Comparison of ENCODE assay signal across 29 mouse cellular contexts in the genomic region with DNA sequence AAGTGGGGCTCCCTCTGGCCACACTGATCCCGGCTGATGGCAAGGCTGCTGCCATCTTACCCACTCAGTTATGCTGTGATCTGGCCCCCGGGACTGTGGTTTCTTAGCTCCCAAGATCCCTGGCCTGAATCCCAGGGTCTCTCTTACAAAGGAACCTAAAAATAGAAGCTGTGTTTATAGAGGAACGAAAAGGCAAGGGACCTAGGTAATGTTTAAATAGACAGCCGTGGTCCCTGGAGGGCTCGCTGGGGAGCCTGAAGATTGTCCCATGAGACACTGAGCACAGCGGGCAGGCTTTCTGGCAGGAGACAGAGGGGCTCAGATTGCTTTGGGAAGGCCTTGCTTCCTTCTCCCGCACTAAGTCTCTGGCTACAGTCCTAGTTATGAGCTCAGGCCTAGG. TPM values are rescaled to one million over a fixed set of nuclear protein-coding genes. Genes with fewer than 3 reads are reported as not detected.
DNase-seq lines count a peak whose midpoint lies in the region; ATAC-seq and TF ChIP-seq lines count a peak whose summit lies in the region.
"Had no signal": no experiment of that assay in that cellular context is flagged by ENCODE, and none has a peak within 500 bp of the region (broad histone marks: within the 10 kb centered on the region; RNA-seq: fewer than 3 reads in every experiment).

No protein-coding gene starts in this region.

- no peaks in the 10 kb centered on the region; the same call in 1 of the 2 replicates for H3K9me3 ChIP-seq in heart, embryonic 16.5 days (replicated peaks; ENCODE audit: control insufficient read depth, low read length)
- peaks cover 3% of the 10 kb centered on the region; the same call in 1 of the 2 replicates for H3K9me3 ChIP-seq in heart, embryonic 12.5 days (replicated peaks)
- H3K9me3 ChIP-seq in intestine, embryonic 16.5 days (ENCODE audit: control insufficient read depth, low read length) = no peaks in the 10 kb centered on the region
- H3K9me3 ChIP-seq in intestine, postnatal 0 days (ENCODE audit: control insufficient read depth) = no peaks in the 10 kb centered on the region
- H3K9me3 ChIP-seq: embryonic facial prominence, embryonic 15.5 days; hindbrain, embryonic 12.5 days; limb, embryonic 10.5 days; liver, embryonic 15.5 days; lung, embryonic 15.5 days had no signal

- peaks cover 6% of the 10 kb centered on the region; the same call in 1 of the 2 replicates for H3K4me1 ChIP-seq in heart, embryonic 16.5 days (ENCODE audit: control insufficient read depth, insufficient read depth, low read length)
- H3K4me1 ChIP-seq in heart, embryonic 12.5 days (replicated peaks) = peaks cover 6% of the 10 kb centered on the region; the same call in 1 of the 2 replicates
- no peaks in the 10 kb centered on the region for H3K4me1 ChIP-seq in intestine, embryonic 16.5 days (ENCODE audit: control insufficient read depth, insufficient read depth, low read length)
- no peaks in the 10 kb centered on the region for H3K4me1 ChIP-seq in intestine, postnatal 0 days (replicated peaks; ENCODE audit: control insufficient read depth, insufficient read depth, low read length)
- H3K4me1 ChIP-seq: embryonic facial prominence, embryonic 15.5 days; hindbrain, embryonic 12.5 days; liver, embryonic 15.5 days; lung, embryonic 15.5 days had no signal

- no peak overlapping the region for H3K27ac ChIP-seq in heart, embryonic 16.5 days (ENCODE audit: low read length)
- H3K27ac ChIP-seq in heart, embryonic 12.5 days (ENCODE audit: poor library complexity, severe bottlenecking) = no peak overlapping the region
- H3K27ac ChIP-seq in intestine, embryonic 16.5 days (ENCODE audit: low read length) = peak overlapping the region; percentile 3; the same call in 1 of the 2 replicates
- H3K27ac ChIP-seq in intestine, postnatal 0 days (ENCODE audit: low read depth, low read length) = no peak overlapping the region
- H3K27ac ChIP-seq: embryonic facial prominence, embryonic 15.5 days; hindbrain, embryonic 12.5 days; layer of hippocampus, adult 2 months; limb, embryonic 10.5 days; liver, embryonic 15.5 days; lung, embryonic 15.5 days had no signal

- no peak overlapping the region for H3K9ac ChIP-seq in heart, embryonic 16.5 days (ENCODE audit: low read length)
- no peak overlapping the region for H3K9ac ChIP-seq in heart, embryonic 12.5 days
- H3K9ac ChIP-seq in intestine, embryonic 16.5 days (ENCODE audit: low read depth, low read length) = no peak overlapping the region
- H3K9ac ChIP-seq in intestine, postnatal 0 days (ENCODE audit: low read depth, low read length) = no peak overlapping the region
- H3K9ac ChIP-seq: embryonic facial prominence, embryonic 15.5 days; hindbrain, embryonic 12.5 days; liver, embryonic 15.5 days; lung, embryonic 15.5 days had no signal

- 35% methylated on average over 7 of the region's 7 CpGs for WGBS in heart, embryonic 16.5 days
- 34% methylated on average over 7 of the region's 7 CpGs for WGBS in heart, embryonic 12.5 days
- WGBS in intestine, embryonic 16.5 days = 40% methylated on average over 7 of the region's 7 CpGs
- 40% methylated on average over 7 of the region's 7 CpGs for WGBS in intestine, postnatal 0 days

- CTCF ChIA-PET in Patski (lab: Charles Lee) = interaction anchor here (0.9 to 2.1 kb wide), 5 partner anchors 11 to 57 kb away, joined by 3 to 7 read pairs (median 4); no protein-coding TSS in a partner anchor

- H3K4me3 ChIP-seq in heart, embryonic 16.5 days (ENCODE audit: low read length) = no peak overlapping the region
- no peak overlapping the region for H3K4me3 ChIP-seq in heart, embryonic 12.5 days
- no peak overlapping the region for H3K4me3 ChIP-seq in intestine, embryonic 16.5 days (ENCODE audit: low read length)
- no peak overlapping the region for H3K4me3 ChIP-seq in intestine, postnatal 0 days (ENCODE audit: low read depth, low read length)
- H3K4me3 ChIP-seq: embryonic facial prominence, embryonic 15.5 days; hindbrain, embryonic 12.5 days; layer of hippocampus, adult 2 months; limb, embryonic 10.5 days; liver, embryonic 15.5 days; lung, embryonic 15.5 days; megakaryocyte, embryonic 14.5 days had no signal

- DNase-seq in adrenal gland, postnatal 10 days = peak; percentile 20
- DNase-seq in adrenal gland, postnatal 14 days = no peak
- peak; percentile 46 for DNase-seq in Patski (ENCODE audit: low read depth, low spot score)
- DNase-seq in neural tube, embryonic 10.5 days (ENCODE audit: extremely low spot score, low spot score) = no peak
- DNase-seq: adrenal gland, adult 2 months; cerebellum, adult 8-10 months; cerebellum, postnatal 36 days; embryo, embryonic 11 days; gastrocnemius, postnatal 14 days; kidney, adult 9 months; kidney, postnatal 14 days; liver; lung, postnatal 36 days; spleen, adult 18-20 months had no signal

- TF ChIP-seq CTCF in intestine, postnatal 0 days (IDR thresholded peaks at IDR 0.05; ENCODE audit: low read depth) = no peak
- no peak for TF ChIP-seq CTCF in Patski (IDR thresholded peaks at IDR 0.05)

- in situ Hi-C loops in Patski (cut with MboI; ENCODE audit: low pct_unique_long_range_greater_than_20kb) = no loop called here

- H3K36me3 ChIP-seq in heart, embryonic 16.5 days (ENCODE audit: control insufficient read depth, insufficient read depth) = no peaks in the 10 kb centered on the region
- no peaks in the 10 kb centered on the region for H3K36me3 ChIP-seq in heart, embryonic 12.5 days
- H3K36me3 ChIP-seq in intestine, embryonic 16.5 days (ENCODE audit: control insufficient read depth, insufficient read depth, low read length) = no peaks in the 10 kb centered on the region
- H3K36me3 ChIP-seq in intestine, postnatal 0 days (ENCODE audit: control insufficient read depth, insufficient read depth) = no peaks in the 10 kb centered on the region
- H3K36me3 ChIP-seq: embryonic facial prominence, embryonic 15.5 days; hindbrain, embryonic 12.5 days; limb, embryonic 10.5 days; liver, embryonic 15.5 days; lung, embryonic 15.5 days had no signal

- 0 out of 2 replicates have a peak, but pooled peaks have one; percentile 18 for ATAC-seq in heart, embryonic 16.5 days (replicated peaks; ENCODE audit: extremely low read depth, insufficient read depth, low FRiP score)
- no peak for ATAC-seq in heart, embryonic 12.5 days (ENCODE audit: insufficient number of reproducible peaks, low FRiP score)
- 0 out of 2 replicates have a peak, but pooled peaks have one; percentile 16 for ATAC-seq in intestine, embryonic 16.5 days
- no peak for ATAC-seq in intestine, postnatal 0 days
- peak; percentile 53 for ATAC-seq in Patski
- ATAC-seq: CD4-positive, CD25-positive, alpha-beta regulatory T cell, adult 4 months; forebrain, embryonic 16.5 days; inflammation-experienced regulatory T-cells, adult 6 months had no signal

- H3K4me2 ChIP-seq in heart, embryonic 16.5 days (ENCODE audit: low read depth, low read length) = no peak overlapping the region
- no peak overlapping the region for H3K4me2 ChIP-seq in heart, embryonic 12.5 days
- no peak overlapping the region for H3K4me2 ChIP-seq in intestine, embryonic 16.5 days (ENCODE audit: low read depth, low read length)
- H3K4me2 ChIP-seq in intestine, postnatal 0 days (replicated peaks; ENCODE audit: low read depth) = no peak overlapping the region
- H3K4me2 ChIP-seq: embryonic facial prominence, embryonic 15.5 days; hindbrain, embryonic 12.5 days; liver, embryonic 15.5 days; lung, embryonic 15.5 days had no signal

- POLR2A ChIA-PET in Patski (lab: Charles Lee) = interaction anchor here (1.0 kb wide), 1 partner anchor 32 kb away, joined by 4 read pairs; no protein-coding TSS in a partner anchor

- 0 out of 2 replicates have a peak, but pooled peaks cover 2% of the 10 kb centered on the region for H3K27me3 ChIP-seq in heart, embryonic 16.5 days (ENCODE audit: control insufficient read depth, insufficient read depth, low read length)
- H3K27me3 ChIP-seq in heart, embryonic 12.5 days (replicated peaks) = peaks cover 29% of the 10 kb centered on the region
- H3K27me3 ChIP-seq in intestine, embryonic 16.5 days (replicated peaks; ENCODE audit: control insufficient read depth, insufficient read depth, low read length) = no peaks in the 10 kb centered on the region
- H3K27me3 ChIP-seq in intestine, postnatal 0 days (replicated peaks; ENCODE audit: control insufficient read depth, insufficient read depth, low read length) = no peaks in the 10 kb centered on the region
- peaks cover 30% of the 10 kb centered on the region for H3K27me3 ChIP-seq in Patski
- H3K27me3 ChIP-seq: embryonic facial prominence, embryonic 15.5 days; hindbrain, embryonic 12.5 days; liver, embryonic 15.5 days; lung, embryonic 15.5 days had no signal

RNA-seq across cellular contexts. Expression of gene R3hcc1l, which starts 33.1 kb away (rescaled TPM):
- total RNA-seq in adrenal gland, postnatal 10 days (2021) = 10 to 100 TPM; 18.3 to 23.7 TPM
- total RNA-seq in adrenal gland, postnatal 14 days (2021) = 23.9 and 26.2 TPM in 2 replicates
- polyA plus RNA-seq in heart, embryonic 16.5 days (2015; fragmentation: Nextera tagmentation; extraction: Ambion mirVana) = 13.7 and 14.3 TPM in 2 replicates
- 16.0 and 18.0 TPM in 2 replicates for polyA plus RNA-seq in heart, embryonic 12.5 days (2016; fragmentation: Nextera tagmentation; extraction: Ambion mirVana)
- polyA plus RNA-seq in intestine, embryonic 16.5 days (2015; fragmentation: Nextera tagmentation; extraction: Ambion mirVana) = 18.6 and 19.9 TPM in 2 replicates
- 12.4 and 13.7 TPM in 2 replicates for polyA plus RNA-seq in intestine, postnatal 0 days (2015; fragmentation: Nextera tagmentation; extraction: Ambion mirVana)
- polyA plus RNA-seq in Patski (2021) = 28.6 TPM

RNA-seq across cellular contexts. Expression of gene Crtac1, which starts 53.9 kb away (rescaled TPM):
- total RNA-seq in adrenal gland, postnatal 10 days (2021) = 1 to 10 TPM in 1 of 2 experiments, under 1 TPM in 1; 0.63 to 1.3 TPM
- total RNA-seq in adrenal gland, postnatal 14 days (2021) = 0.37 and 1.1 TPM in 2 replicates
- 0.85 and 1.00 TPM in 2 replicates for polyA plus RNA-seq in heart, embryonic 16.5 days (2015; fragmentation: Nextera tagmentation; extraction: Ambion mirVana)
- polyA plus RNA-seq in heart, embryonic 12.5 days (2016; fragmentation: Nextera tagmentation; extraction: Ambion mirVana) = 0.55 and 0.59 TPM in 2 replicates
- 4.8 and 5.6 TPM in 2 replicates for polyA plus RNA-seq in intestine, embryonic 16.5 days (2015; fragmentation: Nextera tagmentation; extraction: Ambion mirVana)
- polyA plus RNA-seq in intestine, postnatal 0 days (2015; fragmentation: Nextera tagmentation; extraction: Ambion mirVana) = 4.2 and 4.3 TPM in 2 replicates
- polyA plus RNA-seq in Patski (2021) = 15.3 TPM
- total RNA-seq: monocyte, adult 5-6 weeks had no signal
- polyA plus RNA-seq: CD4-positive, CD25-positive, alpha-beta regulatory T cell, adult 4 months; inflammation-experienced regulatory T-cells, adult 6 months had no signal

Comparison
In these comparisons a context has a peak if more than half of its experiments do, and no peak if none do; other contexts are left out.
1. DNase-seq: peak in adrenal gland, postnatal 10 days (single experiment) and Patski (single experiment); none in adrenal gland, postnatal 14 days (single experiment) and neural tube, embryonic 10.5 days (single experiment).
2. ATAC-seq: peak in heart, embryonic 16.5 days (single experiment), intestine, embryonic 16.5 days (single experiment) and Patski (single experiment); none in heart, embryonic 12.5 days (single experiment) and intestine, postnatal 0 days (single experiment).